Mouse (Mus musculus) bone marrow, adult 2 months (tissue): ENCODE results near the gene Rps21.

Experiments
- CTCF ChIP-seq: fragments of 200-500 bp; IDR thresholded peaks from 2 replicates; pipeline ENCODE4 v1.5.1; 2011; ENCODE audit warnings: low read length, control low read depth; ENCODE audit not compliant: control insufficient read depth, insufficient read depth
- POLR2A ChIP-seq: fragments of 200-500 bp; IDR thresholded peaks from 2 replicates; pipeline ENCODE4 v1.6.1; 2011; ENCODE audit warnings: low read depth, mild to moderate bottlenecking, control low read depth, low read length, borderline replicate concordance; ENCODE audit not compliant: control insufficient read depth

- TF ChIP-seq CTCF (no peak), POLR2A (no peak)
Measured at GRCm38 (mm10) chr2:180262441-180262840, 5.3 kb downstream of the Rps21 start.
